Mouse (Mus musculus) CH12.LX (cell line): ENCODE results near the gene Mast3.

Experiments used
- CTCF ChIP-seq, 2 experiments: IDR thresholded peaks in 1 of 2; conservative IDR thresholded peaks in 1 of 2; 2 replicates each; pipeline ENCODE4 v1.5.1; 2011 to 2012; ENCODE audit warnings: low read depth in 2 of 2, low read length in 2 of 2, improper control_type of control experiment in 1 of 2, inconsistent platforms in 1 of 2, mild to moderate bottlenecking in 1 of 2, moderate library complexity in 1 of 2
- SIN3A ChIP-seq: IDR thresholded peaks from 2 replicates; pipeline ENCODE4 v1.6.1; 2012; ENCODE audit warnings: low read length, improper control_type of control experiment, inconsistent platforms
- USF2 ChIP-seq: conservative IDR thresholded peaks from 2 replicates; pipeline ENCODE4 v1.6.1; 2011; ENCODE audit warnings: low read depth, low read length, improper control_type of control experiment

DNA sequence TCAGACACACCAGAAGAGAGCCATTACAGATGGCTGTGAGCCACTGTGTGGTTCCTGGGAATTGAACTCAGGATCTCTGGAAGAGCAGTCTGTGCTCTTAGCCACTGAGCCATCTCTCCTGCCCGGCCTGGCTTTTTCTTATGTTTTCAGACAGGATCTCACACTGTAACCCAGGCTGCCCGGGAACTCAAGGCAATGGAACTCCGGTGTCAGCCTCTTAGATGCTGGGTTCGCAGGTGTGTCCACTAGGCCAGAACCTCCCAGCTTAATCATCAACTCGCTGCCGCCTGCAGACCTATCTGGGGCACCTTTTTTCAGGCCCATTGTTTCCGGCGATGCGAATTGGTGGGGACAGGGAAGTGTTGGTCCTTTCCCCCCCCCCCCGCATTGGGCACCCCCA, 35.7 kb upstream of the Mast3 start:
- TF ChIP-seq CTCF (conservative IDR thresholded peaks at IDR 0.05 in 1 of 2, IDR thresholded peaks at IDR 0.05 in 1 of 2; ENCODE audit: low read depth in 2 of 2, low read length in 2 of 2), result no peak
- TF ChIP-seq USF2, result no peak
- no peak for TF ChIP-seq SIN3A
